Mouse (Mus musculus) forelimb bud, embryonic 11.5 days (tissue): ENCODE measurements around the gene Zswim3.
"Not testable (repeated sequence)": the region's sequence is repeated elsewhere in the genome, so short reads cannot be mapped to it uniquely, and the experiment has no call there.

Source experiments
- DNase-seq: peaks from one replicate; pipeline ENCODE4 v3.0.0-alpha.2; 2012; ENCODE audit warnings: low read depth, low spot score

The Zswim3 gene

GRCm38 (mm10) chr2:164855572-164855971 lies 50.7 kb downstream of the Zswim3 start:
- not testable (repeated sequence) for DNase-seq

GRCm38 (mm10) chr2:164856309-164857100 lies 51.6 kb downstream of the Zswim3 start:
- no peak for DNase-seq

- DNase-seq, result peak; percentile 63
These were observed 52.4 kb downstream of the Zswim3 start, which contains the start of gene Pltp for GRCm38 (mm10) chr2:164857101-164857821. TSS of gene Pltp (minus strand) at chr2:164857711.

- DNase-seq, result no peak
These were observed 53.1 kb downstream of the Zswim3 start for GRCm38 (mm10) chr2:164857842-164858553.

GRCm38 (mm10) chr2:164859155-164859554 lies 54.3 kb downstream of the Zswim3 start:
- DNase-seq, result no peak

GRCm38 (mm10) chr2:164859640-164860432 lies 54.9 kb downstream of the Zswim3 start:
- DNase-seq, result no peak

GRCm38 (mm10) chr2:164861094-164861493 lies 56.2 kb downstream of the Zswim3 start:
- DNase-seq, result no peak

- no peak for DNase-seq
These were observed 57.4 kb downstream of the Zswim3 start for GRCm38 (mm10) chr2:164862179-164862861.

GRCm38 (mm10) chr2:164863411-164863810 lies 58.5 kb downstream of the Zswim3 start:
- not testable (repeated sequence) for DNase-seq

- no peak for DNase-seq
These were observed 59.7 kb downstream of the Zswim3 start for GRCm38 (mm10) chr2:164864593-164864992.

- no peak for DNase-seq
These were observed 62.0 kb downstream of the Zswim3 start for GRCm38 (mm10) chr2:164866741-164867551.

- no peak for DNase-seq
These were observed 62.7 kb downstream of the Zswim3 start for GRCm38 (mm10) chr2:164867566-164867965.

GRCm38 (mm10) chr2:164868491-164868890 lies 63.6 kb downstream of the Zswim3 start:
- DNase-seq, result no peak
